Mouse (Mus musculus): Measurements from ENCODE around the gene Itih4. TPM values are rescaled to one million over a fixed set of nuclear protein-coding genes. Genes with fewer than 3 reads are reported as not detected.

The Itih4 gene
- polyA plus RNA-seq, 1 experiment from 2014 or later = not detected

DNA sequence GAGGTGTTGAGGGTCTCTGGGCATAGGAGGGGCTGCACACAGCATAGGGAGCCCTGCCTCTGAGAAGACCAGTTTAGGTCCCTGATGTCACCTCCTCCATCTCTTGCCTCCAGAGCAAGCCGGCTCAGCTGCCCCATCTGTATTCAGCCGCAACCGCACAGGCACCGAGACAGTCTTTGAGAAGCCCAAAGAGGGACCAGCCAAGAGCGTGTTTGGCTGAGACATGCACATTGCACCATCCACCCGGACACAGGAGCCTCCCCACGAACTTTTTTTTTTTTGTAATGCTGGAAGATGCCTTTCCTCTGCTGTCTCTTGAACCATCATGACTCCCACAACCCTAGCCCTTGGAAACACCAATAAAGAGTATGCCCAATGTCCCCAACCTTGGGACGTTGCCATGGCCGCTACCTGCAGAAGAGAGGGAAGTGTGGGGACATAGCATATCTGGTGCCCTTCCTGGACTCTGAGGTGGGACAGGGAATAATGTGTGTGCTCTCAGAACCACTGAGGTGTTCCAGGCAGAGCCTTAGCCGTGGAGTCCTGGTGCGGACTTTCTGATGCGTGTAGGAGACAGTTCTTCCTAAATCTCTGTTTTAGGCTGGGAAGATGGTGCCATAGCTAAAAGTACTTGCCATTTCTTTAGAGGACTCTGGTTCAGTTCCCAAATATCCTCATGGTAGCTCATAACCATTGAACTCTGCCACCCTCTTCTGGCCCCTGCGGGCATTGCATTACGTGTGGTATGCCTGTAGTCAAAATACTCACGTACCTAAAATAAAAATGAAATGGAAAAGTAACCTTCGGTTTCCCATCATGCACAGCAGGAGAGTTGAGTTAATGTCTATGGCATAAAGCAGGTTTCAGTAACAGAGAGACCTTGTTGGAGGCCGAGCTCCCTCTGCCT, 5.2 kb upstream of the Itih4 start:
- WGBS = 88% methylated on average over 17 of the region's 17 CpGs

DNA sequence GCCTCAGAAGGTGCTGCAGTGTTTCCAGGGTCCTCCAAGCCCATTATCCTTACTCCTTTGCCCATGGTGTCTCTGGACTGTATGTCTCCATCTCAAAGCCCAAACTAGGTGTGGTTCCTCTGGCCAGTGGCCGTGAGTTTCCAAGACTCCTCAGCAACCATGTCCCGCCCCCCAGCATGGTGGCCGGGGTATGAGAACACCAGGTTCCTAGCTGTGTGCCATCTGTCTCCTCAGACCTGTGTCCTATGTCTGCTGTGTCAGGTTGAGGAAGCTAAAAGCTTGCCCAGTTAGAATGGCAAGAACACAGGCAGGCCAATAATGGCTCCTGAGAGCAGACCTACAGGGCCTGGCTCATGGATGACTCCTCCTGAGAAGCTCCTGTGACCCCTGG, 4.6 kb upstream of the Itih4 start:
- ATAC-seq (replicated peaks) = no peak
- 95% methylated on average over 3 of the region's 3 CpGs for WGBS

More for the DNA sequence above, 5.2 kb upstream of the Itih4 start:
- H3K27me3 ChIP-seq = no peaks in the 10 kb centered on the region
- H3K9ac ChIP-seq (replicated peaks) = no peak overlapping the region
- 0 out of 2 replicates have a peak, but pooled peaks cover 6% of the 10 kb centered on the region for H3K4me1 ChIP-seq
- no peak for ATAC-seq (replicated peaks)
- no peaks in the 10 kb centered on the region for H3K9me3 ChIP-seq
- no peak overlapping the region for H3K4me2 ChIP-seq (replicated peaks)
- no peak overlapping the region for H3K4me3 ChIP-seq
- H3K27ac ChIP-seq (replicated peaks) = no peak overlapping the region
- no peaks in the 10 kb centered on the region for H3K36me3 ChIP-seq

DNA sequence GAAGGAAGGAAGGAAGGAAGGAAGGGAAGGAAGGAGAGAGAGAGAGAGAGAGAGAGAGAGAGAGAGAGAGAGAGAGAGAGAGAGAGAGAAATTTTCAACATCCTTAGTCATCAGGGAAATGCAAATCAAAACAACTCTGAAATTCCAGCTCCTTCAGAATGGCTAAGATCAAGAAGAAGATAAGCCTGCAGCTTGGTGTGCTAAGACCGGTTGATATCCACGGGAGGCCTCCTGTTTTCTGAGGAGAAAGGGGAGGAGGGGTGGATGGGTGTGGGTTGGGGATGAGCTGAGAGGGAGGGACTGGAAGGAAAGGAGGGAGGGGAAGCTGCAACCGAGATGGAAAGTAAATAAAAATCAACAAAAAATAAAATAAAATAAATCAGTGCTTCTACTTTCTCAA, 978 bp upstream of the Itih4 start:
- no peak for ATAC-seq (replicated peaks)
- Histone ChIP-seq H3K4me2 (replicated peaks) (no peak overlapping the region), H3K9ac (replicated peaks) (no peak overlapping the region), H3K4me1 (peaks cover 4% of the 10 kb centered on the region; the same call in 1 of the 2 replicates), H3K4me3 (no peak overlapping the region), H3K36me3 (no peaks in the 10 kb centered on the region), H3K9me3 (no peaks in the 10 kb centered on the region), H3K27me3 (no peaks in the 10 kb centered on the region), H3K27ac (replicated peaks) (no peak overlapping the region)
- WGBS = 25% methylated on average over 3 of the region's 3 CpGs

More for the DNA sequence above, 4.6 kb upstream of the Itih4 start:
- no peaks in the 10 kb centered on the region for H3K36me3 ChIP-seq
- no peak overlapping the region for H3K27ac ChIP-seq (replicated peaks)
- no peaks in the 10 kb centered on the region for H3K9me3 ChIP-seq
- H3K9ac ChIP-seq (replicated peaks) = no peak overlapping the region
- H3K4me1 ChIP-seq = 0 out of 2 replicates have a peak, but pooled peaks cover 6% of the 10 kb centered on the region
- no peak overlapping the region for H3K4me3 ChIP-seq
- no peaks in the 10 kb centered on the region for H3K27me3 ChIP-seq
- no peak overlapping the region for H3K4me2 ChIP-seq (replicated peaks)

DNA sequence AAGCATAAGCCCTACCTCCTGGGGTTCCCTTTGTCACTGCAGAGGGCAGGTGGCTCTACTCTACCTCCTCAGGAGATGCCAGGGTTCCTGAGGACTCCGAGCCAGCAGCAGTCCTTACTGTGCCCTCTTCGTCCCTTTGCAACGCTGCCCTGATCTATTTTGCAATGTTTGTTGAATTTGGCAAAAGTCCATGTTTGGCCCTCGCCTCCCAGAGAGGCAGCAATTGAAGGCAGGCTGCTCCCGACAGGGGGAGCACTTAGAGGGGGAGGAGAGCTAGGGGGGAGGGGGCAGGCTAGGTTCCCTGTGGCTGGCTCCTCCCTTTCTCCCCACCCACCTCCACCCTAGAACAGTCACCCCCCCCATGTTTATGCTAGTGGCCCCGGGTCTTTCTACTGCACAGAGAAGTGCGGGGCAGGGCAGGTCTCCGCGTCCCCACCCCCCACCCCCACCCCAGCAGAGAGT, 2.0 kb downstream of the Itih4 start:
- Histone ChIP-seq H3K36me3 (no peaks in the 10 kb centered on the region), H3K4me2 (replicated peaks) (no peak overlapping the region), H3K27ac (replicated peaks) (no peak overlapping the region), H3K4me1 (peaks cover 4% of the 10 kb centered on the region; the same call in 1 of the 2 replicates), H3K4me3 (no peak overlapping the region), H3K9ac (replicated peaks) (no peak overlapping the region), H3K9me3 (no peaks in the 10 kb centered on the region), H3K27me3 (no peaks in the 10 kb centered on the region)
- WGBS = 14% methylated on average over 9 of the region's 9 CpGs
- ATAC-seq (replicated peaks) = no peak

- Histone ChIP-seq H3K9me3 (no peaks in the 10 kb centered on the region), H3K4me2 (replicated peaks) (no peak overlapping the region), H3K4me1 (no peaks in the 10 kb centered on the region), H3K36me3 (no peaks in the 10 kb centered on the region), H3K4me3 (no peak overlapping the region), H3K9ac (replicated peaks) (no peak overlapping the region), H3K27ac (replicated peaks) (no peak overlapping the region), H3K27me3 (no peaks in the 10 kb centered on the region)
- no peak for ATAC-seq (replicated peaks)
- WGBS = 15% methylated on average over 3 of the region's 3 CpGs
These were observed 13.7 kb downstream of the Itih4 start for GRCm38 (mm10) chr14:30899972-30900371.

DNA sequence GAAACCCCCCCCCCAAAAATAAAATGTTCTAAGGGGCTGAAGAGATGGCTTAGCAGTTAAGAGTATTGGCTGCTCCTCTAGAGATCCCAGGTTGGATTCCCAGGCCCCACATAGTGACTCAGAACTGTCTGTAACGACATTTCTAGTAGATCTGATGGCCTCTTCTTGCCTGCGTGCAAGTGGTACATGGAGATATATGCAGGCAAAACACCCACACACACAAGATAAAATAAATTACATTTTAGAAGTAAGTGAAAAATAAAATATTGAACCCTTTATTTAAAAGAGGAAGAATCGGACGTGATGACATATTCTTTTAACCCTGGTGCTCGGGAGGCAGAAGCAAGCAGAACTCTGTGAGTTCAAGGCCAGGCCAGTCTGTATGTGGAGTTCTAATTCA, 16.4 kb downstream of the Itih4 start:
- Histone ChIP-seq H3K4me2 (replicated peaks) (no peak overlapping the region), H3K36me3 (no peaks in the 10 kb centered on the region), H3K27ac (replicated peaks) (no peak overlapping the region), H3K9me3 (no peaks in the 10 kb centered on the region), H3K9ac (replicated peaks) (no peak overlapping the region), H3K27me3 (no peaks in the 10 kb centered on the region), H3K4me1 (no peaks in the 10 kb centered on the region), H3K4me3 (no peak overlapping the region)
- 93% methylated on average over 5 of the region's 5 CpGs for WGBS
- no peak for ATAC-seq (replicated peaks)

DNA sequence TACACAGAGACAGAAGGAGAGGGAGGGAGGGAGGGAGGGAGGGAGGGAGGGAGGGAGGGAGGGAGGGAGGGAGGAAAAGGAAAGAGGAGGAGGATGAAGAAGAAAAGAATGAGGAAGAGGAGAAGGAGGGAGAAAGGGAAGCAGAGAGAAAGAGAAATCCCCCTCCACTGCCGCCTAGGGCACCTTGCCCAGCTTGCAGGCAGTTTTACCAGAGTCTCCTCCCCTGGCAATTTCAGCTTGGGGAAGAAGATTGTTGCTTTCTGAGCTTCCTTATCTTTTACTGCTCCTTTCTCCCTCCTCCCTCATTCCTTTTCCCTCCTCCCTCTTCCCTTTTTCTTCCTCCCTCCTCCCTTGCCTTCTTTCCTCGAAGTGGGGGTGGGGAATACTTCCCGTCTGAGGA, 16.8 kb downstream of the Itih4 start:
- no peaks in the 10 kb centered on the region for H3K27me3 ChIP-seq
- H3K4me1 ChIP-seq = no peaks in the 10 kb centered on the region
- H3K36me3 ChIP-seq = no peaks in the 10 kb centered on the region
- H3K4me2 ChIP-seq (replicated peaks) = no peak overlapping the region
- H3K27ac ChIP-seq (replicated peaks) = no peak overlapping the region
- 82% methylated on average over 3 of the region's 3 CpGs for WGBS
- H3K9ac ChIP-seq (replicated peaks) = no peak overlapping the region
- no peak for ATAC-seq (replicated peaks)
- no peaks in the 10 kb centered on the region for H3K9me3 ChIP-seq
- no peak overlapping the region for H3K4me3 ChIP-seq

- no peak for ATAC-seq (replicated peaks)
- Histone ChIP-seq H3K36me3 (no peaks in the 10 kb centered on the region), H3K9ac (replicated peaks) (no peak overlapping the region), H3K4me2 (replicated peaks) (no peak overlapping the region), H3K27ac (replicated peaks) (no peak overlapping the region), H3K27me3 (no peaks in the 10 kb centered on the region), H3K4me3 (no peak overlapping the region), H3K4me1 (no peaks in the 10 kb centered on the region), H3K9me3 (no peaks in the 10 kb centered on the region)
- 88% methylated on average over 8 of the region's 8 CpGs for WGBS
These were observed 18.0 kb downstream of the Itih4 start for GRCm38 (mm10) chr14:30904307-30904706.

- Histone ChIP-seq H3K9me3 (no peaks in the 10 kb centered on the region), H3K4me3 (no peak overlapping the region), H3K4me1 (no peaks in the 10 kb centered on the region), H3K4me2 (replicated peaks) (no peak overlapping the region), H3K27ac (replicated peaks) (no peak overlapping the region), H3K27me3 (no peaks in the 10 kb centered on the region), H3K9ac (replicated peaks) (no peak overlapping the region), H3K36me3 (no peaks in the 10 kb centered on the region)
- ATAC-seq (replicated peaks) = no peak
- WGBS = 91% methylated on average over 6 of the region's 6 CpGs
These were observed 19.7 kb downstream of the Itih4 start for GRCm38 (mm10) chr14:30906001-30906400.

GRCm38 (mm10) chr14:30907814-30908265, 21.6 kb downstream of the Itih4 start:
- H3K4me2 ChIP-seq (replicated peaks) = no peak overlapping the region
- no peak overlapping the region for H3K4me3 ChIP-seq
- no peak overlapping the region for H3K27ac ChIP-seq (replicated peaks)
- H3K36me3 ChIP-seq = no peaks in the 10 kb centered on the region
- no peak for ATAC-seq (replicated peaks)
- H3K9me3 ChIP-seq = no peaks in the 10 kb centered on the region
- 80% methylated on average over 3 of the region's 3 CpGs for WGBS
- no peaks in the 10 kb centered on the region for H3K4me1 ChIP-seq
- H3K9ac ChIP-seq (replicated peaks) = no peak overlapping the region
- H3K27me3 ChIP-seq = no peaks in the 10 kb centered on the region

- H3K4me1 ChIP-seq = no peaks in the 10 kb centered on the region
- no peaks in the 10 kb centered on the region for H3K36me3 ChIP-seq
- no peaks in the 10 kb centered on the region for H3K9me3 ChIP-seq
- ATAC-seq (replicated peaks) = no peak
- H3K27me3 ChIP-seq = no peaks in the 10 kb centered on the region
- H3K9ac ChIP-seq (replicated peaks) = no peak overlapping the region
- no peak overlapping the region for H3K27ac ChIP-seq (replicated peaks)
- no peak overlapping the region for H3K4me3 ChIP-seq
- H3K4me2 ChIP-seq (replicated peaks) = no peak overlapping the region
- 90% methylated on average over 8 of the region's 8 CpGs for WGBS
These were observed 24.9 kb downstream of the Itih4 start for GRCm38 (mm10) chr14:30911141-30911540.

DNA sequence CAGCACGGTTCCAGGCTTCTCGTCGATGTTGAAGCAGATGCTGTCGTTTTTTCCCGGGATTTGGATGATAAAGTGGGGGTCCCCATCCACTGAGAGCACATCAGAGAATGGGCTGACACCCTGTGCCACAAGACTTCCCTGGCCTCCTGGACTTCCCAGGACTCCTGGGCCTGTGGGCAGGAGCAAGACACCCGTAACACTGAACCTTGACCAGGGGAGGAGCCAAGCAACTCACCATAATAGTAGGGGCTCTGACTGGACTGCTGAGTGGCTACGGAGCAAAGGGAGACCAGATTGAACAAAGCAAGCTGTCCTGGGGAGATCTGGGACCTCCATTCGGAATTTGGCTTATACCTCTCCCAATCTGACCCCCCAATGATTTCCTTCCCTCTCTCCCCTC, 26.4 kb downstream of the Itih4 start:
- no peak overlapping the region for H3K27ac ChIP-seq (replicated peaks)
- no peaks in the 10 kb centered on the region for H3K36me3 ChIP-seq
- WGBS = 84% methylated on average over 8 of the region's 8 CpGs
- H3K4me2 ChIP-seq (replicated peaks) = no peak overlapping the region
- no peak overlapping the region for H3K9ac ChIP-seq (replicated peaks)
- no peak for ATAC-seq (replicated peaks)
- no peaks in the 10 kb centered on the region for H3K27me3 ChIP-seq
- no peak overlapping the region for H3K4me3 ChIP-seq
- no peaks in the 10 kb centered on the region for H3K4me1 ChIP-seq
- no peaks in the 10 kb centered on the region for H3K9me3 ChIP-seq
